Mouse (Mus musculus) layer of hippocampus, adult 2 months (tissue): ENCODE data around the gene Gpc4. TPM values are rescaled to one million over a fixed set of nuclear protein-coding genes. Genes with fewer than 3 reads are reported as not detected.
A peak's percentile ranks its signal among the peaks of the same experiment; 100 is the strongest.

Experiments used
- DNase-seq, 2 experiments: peaks; one replicate each; pipeline ENCODE4 v3.0.0; 2022; ENCODE audit warnings: low spot score in 2 of 2
- H3K27ac ChIP-seq: fragments of 200-600 bp; 2 replicates; pipeline ENCODE4 v1.8.1; 2022
- H3K4me3 ChIP-seq: fragments of 200-600 bp; 2 replicates; pipeline ENCODE4 v1.8.1; 2022; ENCODE audit warnings: mild to moderate bottlenecking
- CTCF ChIP-seq: fragments of 200-600 bp; conservative IDR thresholded peaks from 2 replicates; pipeline ENCODE4 v1.8.1; 2022; ENCODE audit warnings: antibody characterized with exemption, mild to moderate bottlenecking, moderate library complexity
- long read RNA-seq, 2 experiments: library from polyadenylated mRNA; stranded (forward); transcript quantifications; one replicate each; pipeline ENCODE4 v2.0.0; 2021; ENCODE audit warnings: borderline mapping rate in 2 of 2
- total RNA-seq, 2 experiments: library from RNA; stranded (reverse); gene quantifications; 2 replicates each; pipeline ENCODE4 v1.2.3; 2021

Gpc4 gene
- 10 to 100 TPM; 59.9 to 63.0 TPM for total RNA-seq
- long read RNA-seq, experiment 1, transcript Gpc4-201 (9 exons, 2,651 nt): major isoform, 30 of 31 reads
- long read RNA-seq, experiment 1, partial matches to known transcripts: 0 of 31 reads
- long read RNA-seq, experiment 1, other reads (novel, unspliced or antisense): 1 of 31 reads
- long read RNA-seq, experiment 2, transcript Gpc4-201 (9 exons, 2,651 nt): major isoform, 52 of 53 reads
- long read RNA-seq, experiment 2, partial matches to known transcripts: 0 of 53 reads
- long read RNA-seq, experiment 2, other reads (novel, unspliced or antisense): 1 of 53 reads

- TF ChIP-seq CTCF: peak; percentile 70
- DNase-seq: peak; percentile 37 to 66
- peak within 1 kb of the TSS; percentile 91 for H3K27ac ChIP-seq
- peak within 1 kb of the TSS; percentile 67 for H3K4me3 ChIP-seq
Measured at GRCm38 (mm10) chrX:52164738-52165554, at the start of gene Gpc4. TSS of gene Gpc4 (minus strand) at chrX:52165252.

GRCm38 (mm10) chrX:52212846-52213245 is 47.8 kb upstream of the Gpc4 start:
- TF ChIP-seq CTCF: no peak
- H3K4me3 ChIP-seq: no peak overlapping the region
- no peak overlapping the region for H3K27ac ChIP-seq
- no peak for DNase-seq

- no peak overlapping the region for H3K27ac ChIP-seq
- no peak for DNase-seq
- no peak for TF ChIP-seq CTCF
- H3K4me3 ChIP-seq: no peak overlapping the region
Measured at GRCm38 (mm10) chrX:52199836-52200235, 34.8 kb upstream of the Gpc4 start.

GRCm38 (mm10) chrX:52193311-52193968 is 28.4 kb upstream of the Gpc4 start:
- no peak for TF ChIP-seq CTCF
- DNase-seq: no peak
- H3K4me3 ChIP-seq: no peak overlapping the region
- no peak overlapping the region for H3K27ac ChIP-seq

GRCm38 (mm10) chrX:52189094-52189493 is 24.0 kb upstream of the Gpc4 start:
- no peak overlapping the region for H3K27ac ChIP-seq
- H3K4me3 ChIP-seq: no peak overlapping the region
- TF ChIP-seq CTCF: no peak
- no peak for DNase-seq

GRCm38 (mm10) chrX:52183551-52184442 is 18.7 kb upstream of the Gpc4 start:
- DNase-seq: no peak
- Histone ChIP-seq H3K27ac (peak overlapping the region; percentile 46; the same call in 1 of the 2 replicates), H3K4me3 (no peak overlapping the region)
- no peak for TF ChIP-seq CTCF

- Histone ChIP-seq H3K27ac (peak overlapping the region; percentile 77), H3K4me3 (no peak overlapping the region)
- TF ChIP-seq CTCF: no peak
- peak in 1 of 2 experiments; percentile 8 for DNase-seq
Measured at GRCm38 (mm10) chrX:52181401-52181800, 16.3 kb upstream of the Gpc4 start.

- H3K27ac ChIP-seq: no peak overlapping the region
- no peak for TF ChIP-seq CTCF
- no peak for DNase-seq
- no peak overlapping the region for H3K4me3 ChIP-seq
Measured at GRCm38 (mm10) chrX:52177067-52177466, 12.0 kb upstream of the Gpc4 start.

- DNase-seq: no peak
- TF ChIP-seq CTCF: no peak
- Histone ChIP-seq H3K4me3 (no peak overlapping the region), H3K27ac (no peak overlapping the region)
Measured at GRCm38 (mm10) chrX:52167519-52168244, 2.6 kb upstream of the Gpc4 start.

GRCm38 (mm10) chrX:52165555-52165938 is 495 bp upstream of the Gpc4 start:
- no peak overlapping the region for H3K27ac ChIP-seq
- H3K4me3 ChIP-seq: no peak overlapping the region; the same call in 1 of the 2 replicates
- TF ChIP-seq CTCF: no peak

GRCm38 (mm10) chrX:52164134-52164737 is 816 bp downstream of the Gpc4 start:
- TF ChIP-seq CTCF: no peak
- Histone ChIP-seq H3K27ac (peak overlapping the region; percentile 91), H3K4me3 (peak overlapping the region; percentile 67)
- no peak for DNase-seq

More at GRCm38 (mm10) chrX:52165555-52165938, 495 bp upstream of the Gpc4 start:
- no peak for DNase-seq
